Mouse (Mus musculus) neutrophil, adult 5-6 weeks (primary cell): ENCODE results near the gene Muc1. TPM values are rescaled to one million over a fixed set of nuclear protein-coding genes. Genes with fewer than 3 reads are reported as not detected.
A peak's percentile ranks its signal among the peaks of the same experiment; 100 is the strongest.

ENCODE experiments used
- ATAC-seq: fragments of 151-379, 151-347 bp; 2 replicates; pipeline ENCODE4 v1.8.0; 2017; ENCODE audit warnings: mild to moderate bottlenecking, moderate TSS enrichment; ENCODE audit not compliant: insufficient number of reproducible peaks, poor library complexity, low FRiP score, severe bottlenecking; ENCODE audit errors: extremely low read depth
- total RNA-seq: library from RNA; stranded (forward); fragments of 200-1000 nt; gene quantifications from 2 replicates; pipeline ENCODE4 v1.2.3, GENCODE M21; 2017

Gene Muc1
- total RNA-seq, 1 experiment from 2014 or later: 7.1 TPM

DNA sequence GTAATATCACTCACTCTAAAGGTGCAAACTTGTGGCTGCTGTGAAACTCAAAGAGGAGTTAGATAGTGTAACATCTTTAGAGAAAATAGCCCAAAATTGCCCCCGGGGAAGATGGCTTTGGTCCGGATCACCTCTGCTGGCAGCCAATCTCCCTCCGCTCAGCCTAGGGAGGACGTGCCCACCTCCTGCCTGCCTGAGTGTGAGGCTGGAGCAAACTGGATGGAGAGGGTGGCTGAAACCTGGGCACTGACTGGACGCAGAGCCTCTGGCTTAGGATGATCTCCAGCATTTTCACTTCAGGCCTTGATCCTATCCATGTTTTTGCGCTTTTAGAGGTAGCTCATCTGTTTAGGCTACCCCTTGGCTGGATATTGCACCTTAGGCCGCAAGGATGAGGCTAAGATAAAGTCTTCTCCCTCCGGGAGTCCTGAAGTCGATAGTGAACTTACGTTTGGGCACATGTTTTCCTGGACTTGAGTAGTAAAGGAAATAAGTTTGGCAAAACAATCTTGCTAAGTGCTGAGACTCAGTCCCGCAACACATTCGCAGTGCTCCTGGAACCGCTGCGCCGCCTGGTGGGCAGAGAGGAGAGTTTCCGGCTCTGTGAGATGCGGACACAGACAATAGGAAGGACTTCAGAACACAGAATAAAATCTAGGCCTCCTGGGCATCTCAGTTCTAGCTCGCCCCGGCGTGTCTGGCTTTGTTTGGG, 52.9 kb downstream of the Muc1 start:
- ATAC-seq: peak; percentile 66

DNA sequence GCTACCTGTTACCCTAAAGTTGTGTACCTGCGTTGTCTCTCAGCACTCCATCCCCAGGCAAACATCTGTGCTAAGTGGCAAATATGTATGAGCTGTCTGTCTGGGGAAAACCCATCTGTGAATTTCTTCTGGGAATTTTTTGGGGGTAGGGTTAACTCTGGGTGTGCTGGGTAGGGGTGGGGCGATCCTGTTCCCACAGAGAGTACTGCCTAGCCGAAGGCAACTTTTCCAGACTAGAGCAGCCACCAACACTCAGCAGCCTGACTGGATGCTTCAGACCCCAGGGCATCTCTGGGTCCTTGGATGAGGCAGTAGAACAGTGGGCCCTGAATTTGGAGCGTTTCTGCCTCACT, 53.4 kb downstream of the Muc1 start:
- ATAC-seq: no peak

Other genes starting within 250 kb of the Muc1 start
- gene Rusc1, start 135.7 kb upstream of the Muc1 start, total RNA-seq: 29.6 and 30.8 TPM in 2 replicates
- not detected in 2 replicates for gene Gm43738, start 128.0 kb upstream of the Muc1 start, total RNA-seq
- 20.7 and 26.5 TPM in 2 replicates for gene Fdps, start 127.1 kb upstream of the Muc1 start, total RNA-seq
- not detected in 2 replicates for gene Pklr, start 92.9 kb upstream of the Muc1 start, total RNA-seq
- 0.25 and 0.47 TPM in 2 replicates for gene Hcn3, start 68.9 kb upstream of the Muc1 start, total RNA-seq
- gene Clk2, start 64.3 kb upstream of the Muc1 start, total RNA-seq: 159 and 180 TPM in 2 replicates
- 58.2 and 64.2 TPM in 2 replicates for gene Scamp3, start 51.6 kb upstream of the Muc1 start, total RNA-seq
- 7.7 and 8.2 TPM in 2 replicates for gene Fam189b, start 45.9 kb upstream of the Muc1 start, total RNA-seq
- 73.5 and 76.0 TPM in 2 replicates for gene Gba, start 26.1 kb upstream of the Muc1 start, total RNA-seq
- gene Thbs3, start 13.9 kb upstream of the Muc1 start, total RNA-seq: 2.0 and 5.8 TPM in 2 replicates
- gene Mtx1, start 2.0 kb upstream of the Muc1 start, total RNA-seq: 65.6 and 83.4 TPM in 2 replicates
- gene Krtcap2, start 16.9 kb downstream of the Muc1 start, total RNA-seq: 52.2 and 53.9 TPM in 2 replicates
- 2.2 and 2.3 TPM in 2 replicates for gene Trim46, start 17.3 kb downstream of the Muc1 start, total RNA-seq
- gene Dpm3, start 30.3 kb downstream of the Muc1 start, total RNA-seq: 25.7 and 30.4 TPM in 2 replicates
- 99.3 and 112 TPM in 2 replicates for gene Slc50a1, start 41.5 kb downstream of the Muc1 start, total RNA-seq
- 1.3 TPM in 1 of 2 replicates, not detected in the other for gene Efna1, start 52.1 kb downstream of the Muc1 start, total RNA-seq
- not detected in 2 replicates for gene Efna3, start 93.9 kb downstream of the Muc1 start, total RNA-seq
- gene Efna4, start 109.0 kb downstream of the Muc1 start, total RNA-seq: not detected in 2 replicates
- 28.9 and 55.5 TPM in 2 replicates for gene Adam15, start 120.9 kb downstream of the Muc1 start, total RNA-seq
- not detected in 2 replicates for gene Dcst2, start 132.9 kb downstream of the Muc1 start, total RNA-seq
- gene Dcst1, start 136.2 kb downstream of the Muc1 start, total RNA-seq: not detected in 2 replicates
- 90.9 and 120 TPM in 2 replicates for gene Zbtb7b, start 165.7 kb downstream of the Muc1 start, total RNA-seq
- 2.2 and 5.7 TPM in 2 replicates for gene Lenep, start 173.7 kb downstream of the Muc1 start, total RNA-seq
- gene Flad1, start 182.8 kb downstream of the Muc1 start, total RNA-seq: 21.1 and 25.6 TPM in 2 replicates
- 1.6 and 2.4 TPM in 2 replicates for gene Cks1b, start 189.3 kb downstream of the Muc1 start, total RNA-seq
- gene Shc1, start 189.4 kb downstream of the Muc1 start, total RNA-seq: 51.4 and 58.1 TPM in 2 replicates
- 35.8 and 41.4 TPM in 2 replicates for gene Pygo2, start 201.2 kb downstream of the Muc1 start, total RNA-seq
- 196 TPM in 2 replicates for gene Pbxip1, start 207.6 kb downstream of the Muc1 start, total RNA-seq
- gene Pmvk, start 225.5 kb downstream of the Muc1 start, total RNA-seq: 22.3 and 24.7 TPM in 2 replicates